Mouse (Mus musculus) hindbrain, embryonic 15.5 days (tissue): ENCODE results near the gene Cct7. TPM values are rescaled to one million over a fixed set of nuclear protein-coding genes. Genes with fewer than 3 reads are reported as not detected.
A peak's percentile ranks its signal among the peaks of the same experiment; 100 is the strongest.
"Not testable (repeated sequence)": the region's sequence is repeated elsewhere in the genome, so short reads cannot be mapped to it uniquely, and the experiment has no call there.

Source experiments
- ATAC-seq: fragments of 200-750 bp; cut with Nextera tagmentation; 2 replicates; pipeline ENCODE4 v1.8.0; 2017; ENCODE audit warnings: low read depth, moderate number of reproducible peaks, moderate TSS enrichment; ENCODE audit not compliant: low FRiP score
- H3K27ac ChIP-seq: fragments of 300-500 bp; sonication (generic); replicated peaks from 2 replicates; pipeline ENCODE4 v1.5.1; 2015; ENCODE audit warnings: mild to moderate bottlenecking, inconsistent platforms
- H3K27me3 ChIP-seq: fragments of 300-500 bp; sonication (generic); 2 replicates; pipeline ENCODE4 v1.6.1; 2015; ENCODE audit warnings: control low read depth, inconsistent platforms
- H3K36me3 ChIP-seq: fragments of 300-500 bp; sonication (generic); 2 replicates; pipeline ENCODE4 v1.6.1; 2015; ENCODE audit warnings: control low read depth, inconsistent platforms
- H3K4me1 ChIP-seq: fragments of 300-500 bp; sonication (generic); replicated peaks from 2 replicates; pipeline ENCODE4 v1.6.1; 2015; ENCODE audit warnings: control low read depth, inconsistent platforms
- H3K4me2 ChIP-seq: fragments of 300-500 bp; sonication (generic); 2 replicates; pipeline ENCODE4 v1.6.1; 2015; ENCODE audit warnings: moderate library complexity, mild to moderate bottlenecking, inconsistent platforms
- H3K4me3 ChIP-seq: fragments of 300-500 bp; sonication (generic); 2 replicates; pipeline ENCODE4 v1.5.1; 2015; ENCODE audit warnings: mild to moderate bottlenecking, inconsistent platforms
- H3K9ac ChIP-seq: fragments of 300-500 bp; sonication (generic); 2 replicates; pipeline ENCODE4 v1.6.1; 2015; ENCODE audit warnings: inconsistent platforms
- H3K9me3 ChIP-seq: fragments of 300-500 bp; sonication (generic); 2 replicates; pipeline ENCODE4 v1.6.1; 2016; ENCODE audit warnings: control low read depth, inconsistent platforms
- WGBS: fragments of 180-500 bp; shearing (Covaris S2); methylation state at CpG from one replicate; pipeline ENCODE4 v1.1.7; 2015; 5-methylcytosine and 5-hydroxymethylcytosine counted together
- polyA plus RNA-seq: library from polyadenylated mRNA; unstranded; fragments of >200 nt; fragmentation: Nextera tagmentation; extraction: Ambion mirVana; gene quantifications from 2 replicates; pipeline ENCODE4 v1.2.1, GENCODE M21; 2015

The Cct7 gene
- polyA plus RNA-seq, 1 experiment from 2014 or later: 557 TPM

DNA sequence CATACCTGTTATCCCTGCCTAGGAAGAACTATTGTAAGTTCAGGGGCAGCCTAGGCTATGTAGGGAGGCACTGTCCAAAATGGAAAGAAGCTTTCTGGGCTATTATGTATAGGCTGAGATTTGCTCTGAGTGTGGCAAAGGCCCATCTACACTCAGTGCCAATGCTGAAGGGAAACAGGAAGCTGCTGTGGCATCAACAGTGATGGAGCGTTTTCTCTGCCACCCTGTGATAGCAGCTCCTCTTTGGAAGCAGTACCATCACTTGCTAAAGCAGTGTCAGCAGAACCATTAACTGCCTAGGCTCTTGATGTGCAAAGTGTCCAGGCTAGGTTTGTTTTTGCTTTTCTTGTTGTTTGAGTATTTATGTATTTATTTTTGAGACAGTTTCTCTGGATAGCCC, 15.1 kb upstream of the Cct7 start:
- peaks cover 30% of the 10 kb centered on the region for H3K36me3 ChIP-seq
- WGBS: 83% methylated on average over 1 of the region's 1 CpGs
- no peaks in the 10 kb centered on the region for H3K9me3 ChIP-seq
- H3K27ac ChIP-seq: no peak overlapping the region
- no peak for ATAC-seq
- no peaks in the 10 kb centered on the region for H3K27me3 ChIP-seq
- no peak overlapping the region for H3K9ac ChIP-seq
- no peak overlapping the region for H3K4me3 ChIP-seq
- peaks cover 18% of the 10 kb centered on the region for H3K4me1 ChIP-seq
- H3K4me2 ChIP-seq: no peak overlapping the region

DNA sequence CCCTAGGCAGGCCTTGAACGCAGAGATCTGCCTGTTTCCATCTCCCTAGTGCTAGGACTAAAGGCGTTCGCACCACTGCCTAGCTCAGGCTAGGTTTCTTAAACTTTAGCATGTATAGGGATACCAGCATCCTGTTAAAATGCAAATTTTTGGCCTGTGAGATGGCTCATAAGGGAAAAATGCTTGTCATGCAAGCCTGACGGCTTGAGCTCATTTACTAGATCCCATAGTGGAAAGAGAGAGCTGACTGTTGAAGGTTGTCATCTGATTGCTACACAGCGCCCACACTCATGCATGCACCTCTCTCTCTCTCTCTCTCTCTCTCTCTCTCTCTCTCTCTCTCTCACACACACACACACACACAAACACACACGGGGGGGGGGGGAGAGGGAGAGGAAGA, 14.7 kb upstream of the Cct7 start:
- no peak for ATAC-seq
- H3K36me3 ChIP-seq: peaks cover 34% of the 10 kb centered on the region
- no peaks in the 10 kb centered on the region for H3K27me3 ChIP-seq
- H3K4me2 ChIP-seq: no peak overlapping the region
- no peak overlapping the region for H3K27ac ChIP-seq
- no peak overlapping the region for H3K4me3 ChIP-seq
- WGBS: 91% methylated on average over 5 of the region's 6 CpGs
- H3K9ac ChIP-seq: no peak overlapping the region
- H3K9me3 ChIP-seq: no peaks in the 10 kb centered on the region
- peaks cover 14% of the 10 kb centered on the region for H3K4me1 ChIP-seq

DNA sequence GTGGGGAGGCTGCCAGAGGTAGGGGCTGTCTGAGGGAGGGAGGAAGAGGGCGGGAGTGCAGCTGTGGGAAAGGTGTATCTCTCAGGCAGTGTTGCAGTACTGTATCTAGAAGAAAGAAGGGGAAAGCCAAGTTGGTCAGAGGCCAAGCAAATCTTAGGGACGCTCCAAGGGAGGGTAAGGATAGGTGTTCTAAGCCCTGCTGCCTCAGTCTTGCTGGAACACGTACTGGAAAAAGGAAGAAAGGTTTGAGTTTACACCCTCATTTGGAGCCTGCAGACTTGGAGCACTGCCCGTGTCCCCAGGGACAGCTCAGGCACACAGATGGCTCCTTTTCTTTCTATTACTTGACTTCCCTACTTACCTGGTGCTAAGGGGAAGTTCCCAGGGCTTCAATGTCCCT, 10.2 kb upstream of the Cct7 start:
- Histone ChIP-seq H3K4me1 (no peaks in the 10 kb centered on the region), H3K9ac (no peak overlapping the region), H3K4me3 (no peak overlapping the region), H3K9me3 (no peaks in the 10 kb centered on the region), H3K4me2 (no peak overlapping the region), H3K27ac (no peak overlapping the region), H3K36me3 (peaks cover 52% of the 10 kb centered on the region), H3K27me3 (no peaks in the 10 kb centered on the region)
- 96% methylated on average over 4 of the region's 4 CpGs for WGBS
- no peak for ATAC-seq

DNA sequence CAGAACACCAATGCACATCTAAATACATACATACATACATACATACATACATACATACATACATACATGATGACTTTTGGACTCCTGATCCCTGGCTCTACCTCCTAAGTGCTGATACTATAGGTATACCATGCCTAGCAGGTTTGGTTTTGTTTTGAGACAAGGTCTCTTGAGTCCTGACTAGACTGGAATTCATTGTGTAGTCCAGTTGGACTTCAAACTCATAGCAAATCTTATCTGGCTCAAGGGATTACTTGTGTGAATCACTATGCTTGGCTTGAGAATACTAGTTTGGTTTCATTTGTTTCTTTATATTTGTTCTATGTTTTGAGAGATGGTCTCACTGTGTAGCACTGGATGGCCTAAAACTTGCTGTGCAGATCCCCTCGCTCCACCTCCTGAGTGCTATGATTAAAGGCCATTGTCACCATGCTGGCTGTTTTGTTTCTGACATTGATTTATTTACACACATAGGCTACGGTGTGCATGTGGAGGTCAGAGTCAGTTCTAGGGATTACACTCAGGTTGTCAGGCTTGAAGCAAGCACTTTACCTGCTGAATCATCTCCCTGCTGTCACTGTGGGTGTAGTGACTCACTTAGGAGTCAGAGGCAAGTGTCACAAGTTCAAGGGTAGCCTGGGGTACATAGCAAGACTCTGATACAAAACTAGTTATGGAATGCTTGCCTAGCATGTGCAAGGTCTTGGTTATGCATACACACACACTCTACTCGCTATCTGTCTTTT, 7.7 kb upstream of the Cct7 start:
- Histone ChIP-seq H3K4me2 (no peak overlapping the region), H3K9ac (no peak overlapping the region), H3K4me3 (no peak overlapping the region), H3K27me3 (no peaks in the 10 kb centered on the region), H3K4me1 (no peaks in the 10 kb centered on the region), H3K27ac (no peak overlapping the region), H3K36me3 (peaks cover 48% of the 10 kb centered on the region; the same call in 1 of the 2 replicates), H3K9me3 (no peaks in the 10 kb centered on the region)
- no peak for ATAC-seq
- WGBS: 80% methylated on average over 3 of the region's 3 CpGs

DNA sequence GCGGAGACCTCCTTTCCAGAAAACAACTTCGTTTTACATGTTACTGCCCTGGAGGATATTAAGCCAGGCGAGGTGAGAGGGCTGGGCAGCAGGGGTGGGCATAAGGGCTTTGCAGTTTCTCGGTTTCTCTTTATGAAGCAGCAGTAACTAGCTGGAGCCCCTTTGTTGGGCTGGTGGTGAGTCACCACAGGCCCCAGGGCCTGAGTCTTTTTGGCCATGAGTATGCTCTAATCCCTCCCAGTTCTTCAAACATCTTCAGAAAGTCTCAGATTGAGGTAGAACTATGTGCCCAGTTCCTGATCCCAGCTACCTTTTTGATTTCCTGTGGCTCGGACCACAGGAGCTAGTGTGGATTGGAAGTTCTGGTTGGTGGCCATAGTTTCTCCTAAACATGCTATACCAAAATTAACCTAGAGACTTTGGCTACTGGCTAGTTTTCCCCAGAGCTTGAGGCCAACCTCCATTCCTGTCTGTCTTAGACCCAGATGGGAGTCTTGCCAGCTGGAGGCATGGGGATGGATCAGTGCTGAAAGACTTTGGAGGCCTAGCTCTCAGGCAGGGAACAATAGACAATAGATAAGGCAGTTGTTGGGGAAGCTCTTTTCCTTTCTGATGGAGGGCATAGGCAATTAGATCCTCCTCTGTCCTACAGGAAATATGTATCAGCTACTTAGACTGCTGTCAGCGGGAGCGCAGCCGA, 6.9 kb upstream of the Cct7 start:
- 92% methylated on average over 8 of the region's 8 CpGs for WGBS
- Histone ChIP-seq H3K4me1 (no peaks in the 10 kb centered on the region), H3K4me2 (no peak overlapping the region), H3K27ac (no peak overlapping the region), H3K36me3 (peaks cover 40% of the 10 kb centered on the region; the same call in 1 of the 2 replicates), H3K9me3 (no peaks in the 10 kb centered on the region), H3K27me3 (no peaks in the 10 kb centered on the region), H3K9ac (no peak overlapping the region), H3K4me3 (no peak overlapping the region)
- ATAC-seq: no peak

DNA sequence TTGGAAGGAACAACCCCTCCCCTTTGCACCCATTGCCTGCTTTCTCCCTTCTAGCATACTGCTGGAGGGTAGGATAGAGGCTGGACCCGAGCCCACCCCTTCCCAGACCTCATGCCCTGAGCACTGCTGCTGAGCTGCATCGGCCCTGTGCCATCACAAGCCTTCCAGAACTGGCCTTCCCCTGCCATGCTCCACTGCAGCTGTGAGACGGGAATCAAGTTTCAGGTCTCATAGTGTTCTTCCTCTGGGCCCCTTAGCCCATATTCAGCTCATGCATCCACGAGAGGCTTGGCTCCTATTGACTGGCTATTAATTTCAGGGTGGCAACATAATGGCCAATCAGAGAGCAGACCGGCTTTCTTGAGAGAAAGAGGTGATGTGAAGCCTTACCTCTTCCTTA, 6.0 kb upstream of the Cct7 start:
- no peak overlapping the region for H3K4me3 ChIP-seq
- 0 out of 2 replicates have a peak, but pooled peaks cover under 1% of the 10 kb centered on the region for H3K4me1 ChIP-seq
- no peak for ATAC-seq
- H3K9ac ChIP-seq: no peak overlapping the region
- H3K36me3 ChIP-seq: peaks cover 32% of the 10 kb centered on the region; the same call in 1 of the 2 replicates
- 84% methylated on average over 5 of the region's 5 CpGs for WGBS
- no peak overlapping the region for H3K4me2 ChIP-seq
- H3K9me3 ChIP-seq: no peaks in the 10 kb centered on the region
- no peaks in the 10 kb centered on the region for H3K27me3 ChIP-seq
- no peak overlapping the region for H3K27ac ChIP-seq

DNA sequence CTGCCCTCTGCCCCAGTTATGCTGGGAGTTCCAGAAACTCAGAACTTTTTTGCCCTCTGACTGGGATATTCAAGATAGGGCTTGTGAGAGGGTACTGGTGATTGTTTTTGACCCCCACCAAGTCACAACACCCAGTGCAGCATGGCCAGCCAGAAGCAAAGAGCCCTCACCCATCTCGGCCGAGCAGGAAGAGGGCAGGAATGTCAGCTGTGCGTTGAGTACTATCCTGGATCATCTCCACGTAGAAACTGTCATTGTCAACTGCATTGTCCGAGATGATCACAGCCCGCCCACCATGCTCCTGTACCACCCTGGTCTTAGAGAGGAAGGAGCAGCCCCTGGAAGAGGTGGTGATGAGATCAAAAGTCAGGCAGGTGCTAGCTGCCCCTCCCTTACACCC, 4.0 kb upstream of the Cct7 start:
- Histone ChIP-seq H3K9me3 (no peaks in the 10 kb centered on the region), H3K27ac (no peak overlapping the region), H3K36me3 (peaks cover 18% of the 10 kb centered on the region; the same call in 1 of the 2 replicates), H3K4me2 (no peak overlapping the region), H3K4me1 (peaks cover 6% of the 10 kb centered on the region; the same call in 1 of the 2 replicates), H3K27me3 (no peaks in the 10 kb centered on the region), H3K9ac (no peak overlapping the region), H3K4me3 (no peak overlapping the region)
- WGBS: 81% methylated on average over 6 of the region's 6 CpGs
- ATAC-seq: no peak

DNA sequence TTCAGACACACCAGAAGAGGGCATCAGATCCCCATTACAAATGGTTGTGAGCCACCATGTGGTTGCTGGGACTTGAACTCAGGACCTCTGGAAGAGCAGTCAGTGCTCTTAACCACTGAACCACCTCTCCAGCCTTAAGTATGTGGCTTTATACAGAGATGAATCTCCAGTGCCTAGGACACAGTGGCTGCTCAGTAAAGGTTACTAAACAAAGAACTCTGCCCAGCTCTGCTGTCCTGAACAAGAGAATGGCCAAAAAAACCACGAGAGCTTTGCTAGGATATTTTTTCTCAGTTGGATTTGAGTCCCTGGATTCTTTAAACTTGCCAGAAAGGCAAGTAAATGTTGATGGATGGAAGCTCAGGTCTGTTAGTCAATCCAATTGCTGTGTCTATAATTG, 1.2 kb upstream of the Cct7 start:
- H3K9me3 ChIP-seq, H3K27ac ChIP-seq, H3K4me3 ChIP-seq, H3K27me3 ChIP-seq, ATAC-seq, H3K9ac ChIP-seq: not testable (repeated sequence)
- peaks cover 32% of the 10 kb centered on the region for H3K4me1 ChIP-seq
- peak overlapping the region; percentile 97 for H3K4me2 ChIP-seq
- peaks cover 11% of the 10 kb centered on the region; the same call in 1 of the 2 replicates for H3K36me3 ChIP-seq
- 65% methylated on average over 1 of the region's 1 CpGs for WGBS

DNA sequence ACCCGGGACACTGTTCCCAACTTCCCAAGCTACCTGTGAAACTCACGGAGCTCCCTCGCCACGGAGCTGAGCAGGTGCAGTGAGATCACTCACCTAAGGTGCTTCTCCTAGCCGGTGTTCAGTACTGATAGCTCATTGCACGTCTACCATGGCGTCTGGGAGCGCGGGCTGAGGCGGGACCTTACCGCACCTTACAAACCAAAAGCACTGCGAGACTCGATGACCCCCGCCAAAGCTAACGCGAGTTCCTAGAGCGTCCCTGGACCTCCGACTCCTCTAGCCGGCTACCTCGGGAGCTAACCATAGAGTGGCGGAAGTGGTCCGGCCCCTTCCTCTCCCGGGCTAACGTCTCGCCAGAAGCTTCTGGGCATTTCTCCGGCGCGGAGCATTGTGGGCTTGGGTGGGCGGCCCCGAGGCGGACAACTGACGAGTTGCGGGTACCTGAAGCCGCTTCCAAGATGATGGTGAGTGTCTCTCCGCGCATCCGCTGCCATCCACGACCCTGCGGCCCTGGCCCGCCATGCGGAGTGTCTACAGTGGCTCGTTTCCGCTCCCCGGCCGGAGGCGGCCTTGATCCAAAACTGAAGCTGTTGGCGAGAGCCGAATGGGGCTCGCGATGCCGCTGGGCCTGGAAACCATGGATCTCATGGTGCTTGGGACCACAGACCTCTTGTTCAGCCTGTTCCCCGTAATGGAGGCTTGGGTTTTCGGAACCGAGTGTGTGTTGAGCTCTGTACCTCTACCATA, 523 bp downstream of the Cct7 start, which contains the start of gene Pradc1:
Gene Pradc1 (minus strand): TSS at position 307 of the 747 bp plus-strand sequence.
- Histone ChIP-seq H3K9ac (peak within 1 kb of the TSS; percentile 67), H3K9me3 (no peaks in the 10 kb centered on the region), H3K27ac (peak within 1 kb of the TSS; percentile 89), H3K4me3 (peak within 1 kb of the TSS; percentile 62), H3K4me1 (peaks cover 47% of the 10 kb centered on the region), H3K4me2 (peak within 1 kb of the TSS; percentile 97), H3K27me3 (no peaks in the 10 kb centered on the region), H3K36me3 (no peaks in the 10 kb centered on the region)
- under 1% methylated on average over 54 of the region's 54 CpGs for WGBS
- ATAC-seq: peak; percentile 92

DNA sequence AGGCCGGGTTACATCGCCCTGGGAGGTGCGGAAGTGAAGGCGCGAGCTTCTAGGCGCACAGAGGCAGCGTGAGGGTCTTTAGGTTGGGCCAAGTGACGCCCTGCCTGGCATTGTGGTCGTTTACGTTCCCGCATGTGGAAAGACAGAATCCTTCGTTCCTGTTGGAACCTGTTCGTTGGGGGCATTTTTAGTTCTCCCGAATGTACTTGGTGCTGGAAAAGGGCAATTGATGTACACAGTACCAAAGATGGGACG, 1.0 kb downstream of the Cct7 start:
- Histone ChIP-seq H3K27me3 (no peaks in the 10 kb centered on the region), H3K9me3 (no peaks in the 10 kb centered on the region), H3K27ac (peak overlapping the region; percentile 89), H3K4me3 (peak overlapping the region; percentile 62), H3K4me2 (peak overlapping the region; percentile 97), H3K9ac (peak overlapping the region; percentile 67), H3K4me1 (peaks cover 50% of the 10 kb centered on the region), H3K36me3 (no peaks in the 10 kb centered on the region)
- ATAC-seq: no peak
- under 1% methylated on average over 15 of the region's 15 CpGs for WGBS

DNA sequence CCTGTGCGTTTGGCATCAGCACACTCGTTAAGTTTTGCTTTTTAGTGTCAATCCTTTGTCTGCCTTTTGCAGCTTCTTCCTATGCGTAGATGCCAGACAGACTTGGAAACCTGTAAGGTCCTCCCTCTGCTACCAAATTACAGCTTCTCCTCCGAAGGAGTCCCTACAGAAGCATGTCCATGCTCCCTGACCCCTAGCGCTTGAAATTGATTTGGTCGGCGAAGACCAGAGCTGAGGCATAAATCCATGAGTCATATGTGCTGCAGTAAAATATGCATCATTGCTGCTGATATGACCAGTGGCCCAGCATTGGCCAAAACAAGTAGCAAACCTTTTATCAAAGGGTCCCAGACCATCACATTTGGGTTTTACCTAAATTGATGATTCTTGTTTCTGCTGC, 1.5 kb downstream of the Cct7 start:
- peak overlapping the region; percentile 62 for H3K4me3 ChIP-seq
- H3K4me1 ChIP-seq: peaks cover 53% of the 10 kb centered on the region
- peak overlapping the region; percentile 97 for H3K4me2 ChIP-seq
- whole genome bisulfite sequencing: 12% methylated on average over 7 of the region's 7 CpGs
- ATAC-seq: no peak
- H3K36me3 ChIP-seq: no peaks in the 10 kb centered on the region
- peak overlapping the region; percentile 67 for H3K9ac ChIP-seq
- H3K9me3 ChIP-seq: no peaks in the 10 kb centered on the region
- peak overlapping the region; percentile 89 for H3K27ac ChIP-seq
- no peaks in the 10 kb centered on the region for H3K27me3 ChIP-seq

DNA sequence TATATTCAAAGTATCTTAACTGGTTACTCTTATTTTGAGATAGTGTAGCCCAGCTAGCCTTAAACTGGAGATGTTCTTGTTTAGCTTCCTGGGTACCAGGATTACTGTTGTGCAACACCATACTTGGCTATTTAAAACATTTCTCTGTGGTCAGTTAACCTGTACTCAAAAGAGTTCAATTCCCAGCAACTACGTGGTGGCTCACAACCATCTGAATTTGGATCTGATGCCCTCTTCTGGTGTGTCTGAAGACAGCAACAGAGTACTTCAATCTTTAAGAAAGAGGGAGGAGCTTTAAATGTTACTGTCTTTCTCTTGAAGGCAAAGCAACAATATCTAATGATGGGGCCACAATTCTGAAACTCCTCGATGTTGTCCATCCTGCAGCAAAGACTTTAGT, 8.3 kb downstream of the Cct7 start:
- WGBS: 93% methylated on average over 2 of the region's 2 CpGs
- H3K9me3 ChIP-seq: no peaks in the 10 kb centered on the region
- no peak overlapping the region for H3K9ac ChIP-seq
- no peak overlapping the region for H3K27ac ChIP-seq
- peaks cover 56% of the 10 kb centered on the region for H3K36me3 ChIP-seq
- no peaks in the 10 kb centered on the region for H3K27me3 ChIP-seq
- H3K4me2 ChIP-seq: no peak overlapping the region
- peaks cover 26% of the 10 kb centered on the region for H3K4me1 ChIP-seq
- H3K4me3 ChIP-seq: no peak overlapping the region
- no peak for ATAC-seq
